Mouse (Mus musculus): Measurements from ENCODE around the gene Ubash3a. TPM values are rescaled to one million over a fixed set of nuclear protein-coding genes. Genes with fewer than 3 reads are reported as not detected.

Gene Ubash3a
- polyA plus RNA-seq, 1 experiment from 2014 or later = 0.50 TPM

DNA sequence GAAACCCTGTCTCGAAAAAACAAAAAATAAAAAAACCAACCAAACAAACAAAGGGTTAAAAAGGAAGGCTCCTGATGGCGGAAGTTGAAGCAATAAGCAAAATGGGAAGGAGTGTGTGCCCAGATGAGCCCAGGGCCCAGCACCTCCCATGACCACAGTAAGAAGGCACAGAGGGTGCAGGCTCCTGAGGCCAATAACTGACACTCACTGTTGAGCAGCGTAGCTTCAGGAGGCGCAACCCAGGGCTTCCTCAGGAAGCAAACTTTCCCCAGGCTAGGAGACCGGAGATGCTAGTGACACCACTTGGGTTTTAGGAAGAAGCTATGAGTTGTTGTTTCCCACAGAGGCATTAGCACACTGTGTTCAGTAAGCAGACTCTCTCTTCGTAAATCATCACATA, 83.2 kb downstream of the Ubash3a start:
- no peak overlapping the region for H3K4me2 ChIP-seq (ENCODE audit: low read length)
- no peak overlapping the region for H3K9ac ChIP-seq (ENCODE audit: low read length)
- peaks cover 5% of the 10 kb centered on the region; the same call in 1 of the 2 replicates for H3K27me3 ChIP-seq (ENCODE audit: control insufficient read depth, insufficient read depth, low read length)
- no peak overlapping the region for H3K4me3 ChIP-seq (ENCODE audit: control insufficient read depth in 1 of 2, insufficient read depth in 1 of 2, low read depth in 1 of 2, low read length in 2 of 2)
- no peaks in the 10 kb centered on the region for H3K36me3 ChIP-seq (ENCODE audit: control insufficient read depth, insufficient read depth, low read length)
- H3K4me1 ChIP-seq (ENCODE audit: control insufficient read depth in 2 of 2, insufficient read depth in 2 of 2, low read length in 2 of 2) = peaks cover 4 to 6% of the 10 kb centered on the region in 2 experiments; a peak in 3 of 4 replicates
- 70% methylated on average over 6 of the region's 6 CpGs for WGBS
- H3K27ac ChIP-seq (replicated peaks in 1 of 2; ENCODE audit: control insufficient read depth in 1 of 2, insufficient read depth in 1 of 2, low read depth in 2 of 2, low read length in 2 of 2) = no peak overlapping the region
- H3K9me3 ChIP-seq (ENCODE audit: control insufficient read depth, low read length) = no peaks in the 10 kb centered on the region
- ATAC-seq (ENCODE audit: insufficient number of reproducible peaks, insufficient read depth, low FRiP score, low read depth) = no peak

GRCm38 (mm10) chr17:31294363-31295214, 86.9 kb downstream of the Ubash3a start:
- Histone ChIP-seq H3K36me3 (ENCODE audit: control insufficient read depth, insufficient read depth, low read length) (no peaks in the 10 kb centered on the region), H3K27ac (replicated peaks in 1 of 2; ENCODE audit: control insufficient read depth in 1 of 2, insufficient read depth in 1 of 2, low read depth in 2 of 2, low read length in 2 of 2) (no peak overlapping the region), H3K4me2 (ENCODE audit: low read length) (peak overlapping the region; percentile 100), H3K4me1 (ENCODE audit: control insufficient read depth in 2 of 2, insufficient read depth in 2 of 2, low read length in 2 of 2) (peaks cover 22 to 33% of the 10 kb centered on the region in 2 experiments), H3K4me3 (ENCODE audit: control insufficient read depth in 1 of 2, insufficient read depth in 1 of 2, low read depth in 1 of 2, low read length in 2 of 2) (no peak overlapping the region), H3K9me3 (ENCODE audit: control insufficient read depth, low read length) (no peaks in the 10 kb centered on the region), H3K27me3 (ENCODE audit: control insufficient read depth, insufficient read depth, low read length) (peaks cover 6% of the 10 kb centered on the region; the same call in 1 of the 2 replicates), H3K9ac (ENCODE audit: low read length) (no peak overlapping the region)
- WGBS = 83% methylated on average over 15 of the region's 15 CpGs
- no peak for ATAC-seq (ENCODE audit: insufficient number of reproducible peaks, insufficient read depth, low FRiP score, low read depth)

DNA sequence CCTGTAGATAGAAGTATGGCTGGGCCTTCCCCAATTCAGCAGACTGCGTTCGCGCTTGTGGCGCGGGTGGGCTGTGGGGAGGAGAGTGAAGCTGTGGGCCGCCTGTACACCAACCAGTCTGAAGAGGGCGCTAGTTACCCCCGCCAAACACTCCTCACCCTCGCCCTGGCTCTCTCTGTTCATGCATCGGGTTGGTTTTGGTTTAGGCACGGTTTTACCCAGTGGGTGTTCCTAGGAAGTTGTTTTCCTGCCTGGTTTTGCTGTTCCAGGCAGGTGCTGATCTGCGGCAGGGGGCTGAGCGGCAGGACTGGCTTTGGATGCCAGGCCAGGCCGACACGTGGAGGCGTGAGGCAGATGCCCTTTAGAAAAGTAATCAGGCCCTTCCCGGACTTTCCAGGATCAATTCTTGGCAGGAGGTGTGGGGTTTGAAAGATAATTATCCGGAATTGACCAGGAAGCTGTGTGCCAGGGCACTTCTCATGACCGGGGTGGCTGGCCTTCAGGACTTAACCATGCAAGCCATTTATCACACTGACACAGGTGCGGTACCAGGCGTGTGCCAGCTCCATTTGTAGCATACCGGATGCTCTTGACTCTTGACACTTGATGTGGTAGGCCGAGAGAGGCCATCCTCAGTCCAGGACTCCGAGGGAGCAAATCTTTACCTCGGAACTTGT, 87.7 kb downstream of the Ubash3a start:
- no peak overlapping the region for H3K27ac ChIP-seq (replicated peaks in 1 of 2; ENCODE audit: control insufficient read depth in 1 of 2, insufficient read depth in 1 of 2, low read depth in 2 of 2, low read length in 2 of 2)

DNA sequence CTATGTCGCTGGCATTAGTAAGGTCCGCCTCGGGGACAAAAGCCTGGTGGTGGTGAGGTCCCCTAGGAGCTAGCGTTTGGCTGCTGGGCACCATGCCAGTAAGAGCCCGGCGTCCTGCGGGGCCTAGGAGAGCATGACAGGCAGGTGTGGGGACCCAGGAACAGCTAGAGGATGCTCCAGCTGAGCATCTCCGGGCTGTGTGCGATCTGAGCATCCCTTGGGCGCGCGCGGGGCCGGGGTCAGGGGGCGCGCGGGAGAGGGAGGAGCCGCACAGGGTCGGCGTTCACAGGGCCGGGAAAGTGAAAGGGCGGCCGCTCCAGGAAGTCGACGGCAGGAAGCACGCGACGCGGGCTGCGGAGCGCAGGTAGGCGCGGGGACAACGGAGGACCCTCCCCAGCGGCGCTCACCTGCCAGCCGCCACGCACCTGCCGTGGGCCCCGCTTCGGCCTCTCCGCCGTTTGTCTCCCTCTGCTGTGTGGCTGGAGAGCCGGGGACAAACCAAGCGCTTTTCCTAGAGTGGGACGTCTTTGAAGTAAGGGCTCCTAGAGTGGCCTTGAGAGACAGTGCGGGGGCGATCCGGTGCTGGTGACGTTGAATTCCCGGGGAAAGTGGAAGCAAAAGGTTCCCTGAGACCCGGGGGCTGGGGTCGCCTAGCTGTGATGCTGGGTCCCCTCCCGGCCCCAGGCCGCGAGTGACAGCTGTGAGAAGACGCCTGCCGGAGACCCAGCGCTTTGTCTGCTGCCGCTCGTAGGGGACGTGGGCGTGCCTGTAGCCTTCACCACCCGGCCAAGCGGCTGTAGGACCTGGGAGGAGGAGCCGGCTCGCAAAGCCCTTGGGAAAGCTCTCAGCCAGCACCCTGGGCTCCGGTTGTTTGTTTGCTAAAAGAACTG, 88.5 kb downstream of the Ubash3a start:
- Histone ChIP-seq H3K4me3 (ENCODE audit: control insufficient read depth in 1 of 2, insufficient read depth in 1 of 2, low read depth in 1 of 2, low read length in 2 of 2) (peak overlapping the region; percentile 51 to 65), H3K4me1 (ENCODE audit: control insufficient read depth in 2 of 2, insufficient read depth in 2 of 2, low read length in 2 of 2) (peaks cover 22 to 33% of the 10 kb centered on the region in 2 experiments), H3K9ac (ENCODE audit: low read length) (peak overlapping the region; percentile 71), H3K4me2 (ENCODE audit: low read length) (peak overlapping the region; percentile 100), H3K9me3 (ENCODE audit: control insufficient read depth, low read length) (no peaks in the 10 kb centered on the region), H3K27ac (replicated peaks in 1 of 2; ENCODE audit: control insufficient read depth in 1 of 2, insufficient read depth in 1 of 2, low read depth in 2 of 2, low read length in 2 of 2) (peak overlapping the region in 1 of 2 experiments; percentile 66; a peak in 1 of 4 replicates), H3K27me3 (ENCODE audit: control insufficient read depth, insufficient read depth, low read length) (peaks cover 6% of the 10 kb centered on the region; the same call in 1 of the 2 replicates), H3K36me3 (ENCODE audit: control insufficient read depth, insufficient read depth, low read length) (no peaks in the 10 kb centered on the region)
- 1% methylated on average over 64 of the region's 68 CpGs for WGBS
- peak; percentile 33; the same call in 1 of the 2 replicates for ATAC-seq (ENCODE audit: insufficient number of reproducible peaks, insufficient read depth, low FRiP score, low read depth)

More for the DNA sequence above, 87.7 kb downstream of the Ubash3a start:
- Histone ChIP-seq H3K36me3 (ENCODE audit: control insufficient read depth, insufficient read depth, low read length) (no peaks in the 10 kb centered on the region), H3K4me1 (ENCODE audit: control insufficient read depth in 2 of 2, insufficient read depth in 2 of 2, low read length in 2 of 2) (peaks cover 22 to 33% of the 10 kb centered on the region in 2 experiments), H3K9ac (ENCODE audit: low read length) (peak overlapping the region; percentile 71), H3K4me2 (ENCODE audit: low read length) (peak overlapping the region; percentile 100), H3K4me3 (ENCODE audit: control insufficient read depth in 1 of 2, insufficient read depth in 1 of 2, low read depth in 1 of 2, low read length in 2 of 2) (peak overlapping the region; percentile 51 to 65), H3K9me3 (ENCODE audit: control insufficient read depth, low read length) (no peaks in the 10 kb centered on the region), H3K27me3 (ENCODE audit: control insufficient read depth, insufficient read depth, low read length) (peaks cover 6% of the 10 kb centered on the region; the same call in 1 of the 2 replicates)
- ATAC-seq (ENCODE audit: insufficient number of reproducible peaks, insufficient read depth, low FRiP score, low read depth) = 0 out of 2 replicates have a peak, but pooled peaks have one; percentile 6
- 25% methylated on average over 25 of the region's 25 CpGs for WGBS

Other genes starting within 250 kb of the Ubash3a start
- gene Abcg1, start 150.2 kb upstream of the Ubash3a start, polyA plus RNA-seq (2014; fragmentation: Nextera tagmentation; extraction: Ambion mirVana) = 10.1 and 10.8 TPM in 2 replicates
- not detected in 2 replicates for gene Tff3, start 78.2 kb upstream of the Ubash3a start, polyA plus RNA-seq (2014; fragmentation: Nextera tagmentation; extraction: Ambion mirVana)
- not detected in 2 replicates for gene Tff2, start 63.6 kb upstream of the Ubash3a start, polyA plus RNA-seq (2014; fragmentation: Nextera tagmentation; extraction: Ambion mirVana)
- gene Tff1, start 42.6 kb upstream of the Ubash3a start, polyA plus RNA-seq (2014; fragmentation: Nextera tagmentation; extraction: Ambion mirVana) = not detected in 2 replicates
- gene Tmprss3, start 8.9 kb upstream of the Ubash3a start, polyA plus RNA-seq (2014; fragmentation: Nextera tagmentation; extraction: Ambion mirVana) = 0.09 TPM in 1 of 2 replicates, not detected in the other
- 1.3 and 1.8 TPM in 2 replicates for gene Rsph1, start 69.5 kb downstream of the Ubash3a start, polyA plus RNA-seq (2014; fragmentation: Nextera tagmentation; extraction: Ambion mirVana)
- gene Slc37a1, start 78.9 kb downstream of the Ubash3a start, polyA plus RNA-seq (2014; fragmentation: Nextera tagmentation; extraction: Ambion mirVana) = 8.0 and 9.1 TPM in 2 replicates
- 6.6 and 9.1 TPM in 2 replicates for gene Pde9a, start 178.3 kb downstream of the Ubash3a start, polyA plus RNA-seq (2014; fragmentation: Nextera tagmentation; extraction: Ambion mirVana)